Mouse (Mus musculus) liver, adult 2 months (tissue): ENCODE data around the gene Fen1.

Source experiments
- CTCF ChIP-seq: fragments of 200-500 bp; IDR thresholded peaks from 2 replicates; pipeline ENCODE4 v1.5.1; 2011; ENCODE audit warnings: low read depth, low read length, control low read depth
- POLR2A ChIP-seq: fragments of 200-500 bp; IDR thresholded peaks from 2 replicates; pipeline ENCODE4 v1.6.1; 2011; ENCODE audit warnings: low read length, control low read depth; ENCODE audit not compliant: insufficient read depth; ENCODE audit errors: extremely low read depth

DNA sequence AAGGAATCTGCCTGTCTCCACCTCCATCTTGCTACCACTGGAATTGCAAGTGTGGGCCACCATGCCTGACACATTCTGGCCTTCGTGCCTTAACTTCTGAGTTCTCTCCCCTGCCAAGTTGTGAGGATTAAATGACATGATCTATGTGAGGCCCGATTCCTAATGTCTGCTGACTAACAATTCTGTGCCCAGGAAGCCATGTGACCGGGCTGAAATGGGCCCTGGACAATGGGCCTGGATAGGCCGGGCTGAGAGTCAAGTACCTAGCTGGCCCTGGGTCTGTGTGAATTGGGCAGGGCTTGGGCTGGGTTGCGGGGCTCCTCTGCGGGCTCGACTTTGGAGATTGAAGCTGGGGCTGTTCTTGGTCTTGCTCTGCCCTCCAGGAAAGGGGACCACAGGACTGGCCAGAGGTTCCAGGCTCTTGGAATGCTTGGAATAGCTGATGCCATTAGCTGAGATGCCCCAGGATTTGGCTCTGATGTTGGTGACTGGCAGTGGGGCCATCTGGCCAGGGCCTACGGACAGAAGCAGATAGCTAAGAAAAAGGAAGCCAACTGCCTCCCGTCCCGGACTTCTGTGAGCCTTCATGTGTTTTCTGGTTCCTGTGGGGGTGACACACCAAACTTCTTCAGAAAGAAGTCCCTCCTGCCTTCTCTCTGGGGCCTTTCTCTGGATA is 10.0 kb upstream of the Fen1 start:
- TF ChIP-seq CTCF (no peak), POLR2A (no peak)
